Mouse (Mus musculus) forebrain, embryonic 16.5 days (tissue): ENCODE results near the gene Trim68. TPM values are rescaled to one million over a fixed set of nuclear protein-coding genes. Genes with fewer than 3 reads are reported as not detected.
"Not testable (repeated sequence)": the region's sequence is repeated elsewhere in the genome, so short reads cannot be mapped to it uniquely, and the experiment has no call there.

Source experiments
- ATAC-seq: fragments of 200-750 bp; cut with Nextera tagmentation; 2 replicates; pipeline ENCODE4 v1.8.0; 2017; ENCODE audit warnings: mild to moderate bottlenecking, moderate library complexity
- H3K27ac ChIP-seq: fragments of 300-500 bp; sonication (generic); 2 replicates; pipeline ENCODE4 v1.5.1; 2014; ENCODE audit warnings: low read length, control low read depth
- H3K27me3 ChIP-seq: fragments of 300-500 bp; sonication (generic); replicated peaks from 2 replicates; pipeline ENCODE4 v1.6.1; 2014; ENCODE audit warnings: low read length; ENCODE audit not compliant: control insufficient read depth, insufficient read depth
- H3K36me3 ChIP-seq: fragments of 300-500 bp; sonication (generic); 2 replicates; pipeline ENCODE4 v1.6.1; 2014; ENCODE audit not compliant: control insufficient read depth, insufficient read depth
- H3K4me1 ChIP-seq: fragments of 300-500 bp; sonication (generic); replicated peaks from 2 replicates; pipeline ENCODE4 v1.6.1; 2014; ENCODE audit warnings: low read length; ENCODE audit not compliant: control insufficient read depth, insufficient read depth
- H3K4me2 ChIP-seq: fragments of 300-500 bp; sonication (generic); 2 replicates; pipeline ENCODE4 v1.6.1; 2014; ENCODE audit warnings: mild to moderate bottlenecking, low read length, control low read depth
- H3K4me3 ChIP-seq: fragments of 300-500 bp; sonication (generic); replicated peaks from 2 replicates; pipeline ENCODE4 v1.5.1; 2014; ENCODE audit warnings: mild to moderate bottlenecking, low read length, control low read depth
- H3K9ac ChIP-seq: fragments of 300-500 bp; sonication (generic); replicated peaks from 2 replicates; pipeline ENCODE4 v1.6.1; 2014; ENCODE audit warnings: low read depth, low read length, control low read depth
- H3K9me3 ChIP-seq: fragments of 300-500 bp; sonication (generic); 2 replicates; pipeline ENCODE4 v1.6.1; 2016; ENCODE audit warnings: low read length; ENCODE audit not compliant: control insufficient read depth
- WGBS: fragments of 180-500 bp; shearing (Covaris S2); extraction: QIAGEN DNeasy Blood & Tissue Kit; methylation state at CpG from one replicate; pipeline ENCODE4 v1.1.7; 2014; 5-methylcytosine and 5-hydroxymethylcytosine counted together
- polyA plus RNA-seq: library from polyadenylated mRNA; unstranded; fragments of >200 nt; fragmentation: Nextera tagmentation; extraction: Ambion mirVana; gene quantifications from 2 replicates; pipeline ENCODE4 v1.2.1, GENCODE M21; 2015

Trim68 gene
- polyA plus RNA-seq, 1 experiment from 2014 or later = 5.8 TPM

- ATAC-seq = no peak
- Histone ChIP-seq H3K4me3 (no peak overlapping the region), H3K27ac (no peak overlapping the region), H3K4me1 (no peaks in the 10 kb centered on the region), H3K27me3 (no peaks in the 10 kb centered on the region), H3K4me2 (no peak overlapping the region), H3K36me3 (no peaks in the 10 kb centered on the region), H3K9me3 (no peaks in the 10 kb centered on the region), H3K9ac (no peak overlapping the region)
- 41% methylated on average over 2 of the region's 2 CpGs for WGBS
These were observed 21.7 kb downstream of the Trim68 start for GRCm38 (mm10) chr7:102665378-102665777.

- no peak within 1 kb of the TSS for H3K9ac ChIP-seq
- WGBS = 64% methylated on average over 3 of the region's 3 CpGs
- no peak for ATAC-seq
- no peaks in the 10 kb centered on the region for H3K4me1 ChIP-seq
- H3K4me2 ChIP-seq = no peak within 1 kb of the TSS
- H3K27ac ChIP-seq = no peak within 1 kb of the TSS
- no peak within 1 kb of the TSS for H3K4me3 ChIP-seq
- no peaks in the 10 kb centered on the region for H3K27me3 ChIP-seq
- no peaks in the 10 kb centered on the region for H3K9me3 ChIP-seq
- no peaks in the 10 kb centered on the region for H3K36me3 ChIP-seq
These were observed 22.5 kb downstream of the Trim68 start, which contains the start of gene Olfr556 for GRCm38 (mm10) chr7:102664599-102664998. Gene Olfr556, plus strand, starts transcription at chr7:102664899.

- Histone ChIP-seq H3K27me3 (no peaks in the 10 kb centered on the region), H3K4me3 (no peak within 1 kb of the TSS), H3K9me3 (no peaks in the 10 kb centered on the region), H3K4me1 (no peaks in the 10 kb centered on the region), H3K9ac (no peak within 1 kb of the TSS), H3K36me3 (no peaks in the 10 kb centered on the region), H3K27ac (no peak within 1 kb of the TSS), H3K4me2 (no peak within 1 kb of the TSS)
- WGBS = 73% methylated on average over 1 of the region's 1 CpGs
- ATAC-seq = no peak
These were observed 28.6 kb downstream of the Trim68 start, which contains the start of gene Olfr555 for GRCm38 (mm10) chr7:102658523-102658922. Gene Olfr555, plus strand, starts transcription at chr7:102658823.

- not testable (repeated sequence) for H3K4me2 ChIP-seq, H3K36me3 ChIP-seq, H3K9ac ChIP-seq, H3K27me3 ChIP-seq, H3K27ac ChIP-seq, ATAC-seq, H3K4me1 ChIP-seq, H3K4me3 ChIP-seq, H3K9me3 ChIP-seq
- WGBS = 84% methylated on average over 3 of the region's 4 CpGs
These were observed 42.2 kb downstream of the Trim68 start for GRCm38 (mm10) chr7:102644945-102645344.

- no peak within 1 kb of the TSS for H3K4me3 ChIP-seq
- H3K9ac ChIP-seq = no peak within 1 kb of the TSS
- no peaks in the 10 kb centered on the region for H3K4me1 ChIP-seq
- no peaks in the 10 kb centered on the region for H3K27me3 ChIP-seq
- ATAC-seq = no peak
- WGBS = 68% methylated on average over 1 of the region's 1 CpGs
- H3K4me2 ChIP-seq = no peak within 1 kb of the TSS
- H3K9me3 ChIP-seq = no peaks in the 10 kb centered on the region
- no peaks in the 10 kb centered on the region for H3K36me3 ChIP-seq
- H3K27ac ChIP-seq = no peak within 1 kb of the TSS
These were observed 49.0 kb downstream of the Trim68 start, which contains the start of gene Olfr554 for GRCm38 (mm10) chr7:102638132-102638531. Gene Olfr554, plus strand, starts transcription at chr7:102638432.

GRCm38 (mm10) chr7:102636665-102637064 is 50.5 kb downstream of the Trim68 start:
- H3K4me1 ChIP-seq = no peaks in the 10 kb centered on the region
- no peak overlapping the region for H3K4me2 ChIP-seq
- H3K4me3 ChIP-seq = no peak overlapping the region
- WGBS = 29% methylated on average over 3 of the region's 3 CpGs
- H3K27me3 ChIP-seq = no peaks in the 10 kb centered on the region
- no peak overlapping the region for H3K27ac ChIP-seq
- no peaks in the 10 kb centered on the region for H3K36me3 ChIP-seq
- ATAC-seq = no peak
- no peak overlapping the region for H3K9ac ChIP-seq
- H3K9me3 ChIP-seq = no peaks in the 10 kb centered on the region

Other genes starting within 250 kb of the Trim68 start
- 79.3 and 96.2 TPM in 2 replicates for gene Rrm1, start 245.6 kb downstream of the Trim68 start, polyA plus RNA-seq
- 0.43 and 0.66 TPM in 2 replicates for gene Olfr543, start 205.6 kb downstream of the Trim68 start, polyA plus RNA-seq
- gene Olfr544, start 199.0 kb downstream of the Trim68 start, polyA plus RNA-seq = 0.10 TPM in 2 replicates
- gene Olfr545, start 187.8 kb downstream of the Trim68 start, polyA plus RNA-seq = 0.17 TPM in 1 of 2 replicates, not detected in the other
- not detected in 2 replicates for gene Olfr547, start 152.6 kb downstream of the Trim68 start, polyA plus RNA-seq
- gene Olfr548-ps1, start 146.4 kb downstream of the Trim68 start, polyA plus RNA-seq = not detected in 2 replicates
- gene Olfr549, start 137.5 kb downstream of the Trim68 start, polyA plus RNA-seq = not detected in 2 replicates
- gene Trim21, start 121.8 kb downstream of the Trim68 start, polyA plus RNA-seq = 0.41 TPM in 1 of 2 replicates, not detected in the other
- gene Olfr550, start 115.9 kb downstream of the Trim68 start, polyA plus RNA-seq = not detected in 2 replicates
- not detected in 2 replicates for gene Olfr551, start 95.4 kb downstream of the Trim68 start, polyA plus RNA-seq
- gene Olfr552, start 89.6 kb downstream of the Trim68 start, polyA plus RNA-seq = not detected in 2 replicates
- gene Olfr553, start 69.1 kb downstream of the Trim68 start, polyA plus RNA-seq = not detected in 2 replicates
- gene Olfr554, start 48.9 kb downstream of the Trim68 start, polyA plus RNA-seq = not detected in 2 replicates
- gene Olfr555, start 28.5 kb downstream of the Trim68 start, polyA plus RNA-seq = not detected in 2 replicates
- gene Olfr556, start 22.4 kb downstream of the Trim68 start, polyA plus RNA-seq = not detected in 2 replicates
- not detected in 2 replicates for gene Olfr557, start 8.6 kb upstream of the Trim68 start, polyA plus RNA-seq
- gene Olfr558, start 14.9 kb upstream of the Trim68 start, polyA plus RNA-seq = not detected in 2 replicates
- not detected in 2 replicates for gene Olfr33, start 31.7 kb upstream of the Trim68 start, polyA plus RNA-seq
- gene Olfr559, start 40.2 kb upstream of the Trim68 start, polyA plus RNA-seq = not detected in 2 replicates
- not detected in 2 replicates for gene Olfr560, start 72.0 kb upstream of the Trim68 start, polyA plus RNA-seq
- gene Olfr78, start 72.1 kb upstream of the Trim68 start, polyA plus RNA-seq = not detected in 2 replicates
- gene Olfr561, start 83.9 kb upstream of the Trim68 start, polyA plus RNA-seq = not detected in 2 replicates
- not detected in 2 replicates for gene Olfr564, start 116.2 kb upstream of the Trim68 start, polyA plus RNA-seq
- gene Olfr566, start 171.4 kb upstream of the Trim68 start, polyA plus RNA-seq = not detected in 2 replicates
- gene Olfr568, start 189.8 kb upstream of the Trim68 start, polyA plus RNA-seq = not detected in 2 replicates
- gene Olfr569, start 203.6 kb upstream of the Trim68 start, polyA plus RNA-seq = not detected in 2 replicates
- gene Olfr570, start 207.2 kb upstream of the Trim68 start, polyA plus RNA-seq = 0.20 TPM in 1 of 2 replicates, not detected in the other
- gene Olfr571, start 230.2 kb upstream of the Trim68 start, polyA plus RNA-seq = not detected in 2 replicates
- gene Olfr572, start 237.1 kb upstream of the Trim68 start, polyA plus RNA-seq = not detected in 2 replicates